Mouse (Mus musculus) gastrocnemius, postnatal 25 days (tissue): Measurements from ENCODE around the gene Ralbp1. TPM values are rescaled to one million over a fixed set of nuclear protein-coding genes. Genes with fewer than 3 reads are reported as not detected.

Experiments
- DNase-seq: peaks from one replicate; pipeline ENCODE4 v3.0.0; 2022
- total RNA-seq, 2 experiments: library from RNA; stranded (reverse); gene quantifications; 1 replicate in 1 of 2; 2 replicates in 1 of 2; pipeline ENCODE4 v1.2.3; 2021

The Ralbp1 gene
- total RNA-seq, 2 experiments from 2014 or later = 20.2 to 20.5 TPM

DNA sequence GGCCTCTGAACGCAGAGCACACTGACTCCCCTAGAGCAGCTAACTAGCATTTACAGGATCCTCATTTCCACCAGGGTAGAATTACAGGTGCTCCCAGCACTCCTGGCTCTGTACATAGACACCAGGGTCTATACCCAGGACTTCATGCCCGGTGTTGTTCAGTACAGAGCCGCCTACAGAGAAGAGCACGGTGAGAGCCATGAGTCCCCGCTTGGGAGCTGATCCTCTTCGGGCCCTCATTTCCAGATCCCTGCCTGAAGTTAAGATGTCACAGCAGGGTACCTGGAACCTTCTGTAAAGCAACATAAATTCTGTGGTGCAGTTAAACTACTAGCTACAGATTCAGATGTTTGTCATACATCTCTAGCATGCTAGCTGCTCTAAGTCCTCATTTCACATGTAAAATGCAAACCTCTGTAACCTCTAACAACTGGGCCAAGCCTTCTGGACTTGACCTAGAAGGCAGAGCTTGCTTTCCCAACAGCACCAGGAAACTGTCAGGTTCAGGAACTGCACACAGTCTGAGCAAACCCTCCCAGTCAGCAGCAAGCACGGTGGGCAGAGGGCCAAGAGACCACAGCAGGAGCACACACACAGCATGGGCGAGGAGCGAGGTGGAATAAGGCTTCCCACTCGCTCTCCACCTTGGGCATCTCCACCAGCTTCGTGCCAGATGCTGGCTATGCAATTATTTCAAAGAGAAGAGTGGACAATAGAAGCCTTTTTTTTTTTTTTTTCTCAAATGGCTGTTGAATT, 37.7 kb downstream of the Ralbp1 start:
- DNase-seq = no peak

DNA sequence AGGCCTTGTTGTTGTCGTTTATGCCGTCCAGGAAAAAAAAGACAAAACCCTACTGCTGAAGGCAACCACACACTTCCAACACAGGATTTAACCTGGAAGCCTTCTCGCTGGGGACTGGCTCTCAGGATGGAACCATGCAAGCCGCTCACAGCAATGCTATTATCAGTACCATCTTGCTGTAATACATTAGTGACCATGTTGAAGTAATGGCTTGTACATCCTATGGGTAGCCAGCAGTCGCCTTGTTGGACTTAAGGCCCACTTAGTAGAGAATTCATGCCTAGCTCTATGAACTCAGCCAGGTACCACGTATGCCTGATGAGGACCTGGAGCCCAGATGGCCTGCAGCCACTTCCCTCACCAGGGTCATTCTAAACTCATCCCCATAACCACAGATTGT, 40.2 kb downstream of the Ralbp1 start:
- DNase-seq = no peak

GRCm38 (mm10) chr17:65842669-65843381, 42.8 kb downstream of the Ralbp1 start:
- peak; percentile 26 for DNase-seq

DNA sequence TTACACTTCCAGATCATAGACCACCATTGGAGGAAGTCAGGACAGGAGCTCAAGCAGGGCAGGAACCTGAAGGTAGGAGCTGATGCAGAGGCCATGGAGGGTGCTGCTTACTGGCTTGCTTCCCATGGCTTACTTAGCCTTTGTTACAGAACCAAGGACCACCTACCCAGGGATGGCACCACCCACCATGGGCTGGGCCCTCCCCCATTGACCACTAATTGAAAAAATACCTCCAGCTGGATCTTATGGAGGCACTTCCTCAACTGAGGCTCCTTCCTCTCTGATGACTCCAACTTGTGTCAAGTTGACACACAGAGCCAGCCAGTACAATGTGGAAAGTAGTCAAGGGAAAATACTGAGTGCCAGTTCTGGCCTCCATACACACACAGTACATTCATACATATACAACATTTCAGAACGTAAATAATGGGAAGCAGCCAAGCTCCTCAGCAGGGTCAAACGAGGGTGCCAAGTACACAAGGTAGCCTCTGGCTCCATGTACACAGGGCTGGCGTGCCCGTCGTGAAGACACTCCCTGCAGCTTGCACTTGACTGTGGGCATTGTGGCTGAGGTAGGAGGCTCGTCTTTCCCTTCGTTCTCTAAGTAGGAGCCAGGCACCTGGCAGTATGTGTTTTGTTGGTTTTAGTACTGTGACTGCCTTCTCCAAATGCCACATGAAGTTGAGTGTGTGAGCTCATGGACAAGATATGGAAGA, 45.9 kb downstream of the Ralbp1 start:
- DNase-seq = no peak

DNA sequence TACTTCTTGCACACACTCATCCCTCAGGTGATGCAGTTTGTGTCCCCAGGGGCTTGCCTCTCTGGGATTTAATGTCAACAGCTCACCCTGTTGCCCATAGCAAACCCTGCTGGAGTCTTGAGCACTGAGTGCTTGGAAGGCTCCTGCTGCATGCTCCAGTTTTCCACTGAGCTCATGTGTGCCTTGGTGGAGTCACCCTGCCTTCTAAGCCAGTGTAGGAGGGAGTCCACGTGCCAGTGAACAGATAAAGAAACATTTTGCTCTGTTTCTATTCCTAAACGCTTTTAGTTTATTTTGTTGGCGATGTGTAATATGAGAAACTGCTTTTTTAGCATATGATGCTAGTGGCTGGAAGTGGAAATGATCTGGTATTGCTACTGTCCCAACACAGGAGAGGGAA, 48.9 kb downstream of the Ralbp1 start:
- DNase-seq = no peak

- DNase-seq = no peak
Observed at GRCm38 (mm10) chr17:65833891-65834290, 51.7 kb downstream of the Ralbp1 start.

DNA sequence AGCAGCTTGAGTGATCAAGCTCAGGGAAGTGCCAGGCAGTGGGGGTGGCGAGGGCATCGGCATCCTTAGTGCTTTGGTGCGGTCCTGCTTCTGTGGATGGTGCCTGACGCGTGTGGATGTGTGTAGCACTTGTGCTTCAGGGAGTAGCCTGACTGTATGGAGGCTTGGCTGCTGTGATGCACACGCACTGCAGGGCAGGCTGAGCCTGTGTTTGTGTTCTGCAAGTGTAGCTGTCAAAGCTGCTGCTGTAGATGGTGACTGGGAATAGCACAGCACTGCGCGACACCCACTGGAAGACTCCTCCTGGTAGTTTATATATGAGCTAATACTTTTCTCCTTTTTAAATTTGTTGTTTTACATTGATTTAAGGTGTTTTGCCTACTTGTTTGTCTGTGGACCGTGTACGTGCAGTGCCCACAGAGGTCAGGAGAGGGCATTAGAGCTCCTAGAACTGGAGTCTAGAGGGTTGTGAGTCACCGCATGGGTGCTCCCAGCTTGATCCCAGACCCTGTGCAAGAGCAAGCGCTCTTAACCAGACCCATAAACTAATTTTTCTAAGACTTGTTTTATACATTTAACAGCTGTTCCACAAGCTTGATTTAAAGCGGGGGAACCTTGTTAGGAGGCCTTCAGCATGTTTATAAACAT, 55.3 kb downstream of the Ralbp1 start:
- DNase-seq = no peak

DNA sequence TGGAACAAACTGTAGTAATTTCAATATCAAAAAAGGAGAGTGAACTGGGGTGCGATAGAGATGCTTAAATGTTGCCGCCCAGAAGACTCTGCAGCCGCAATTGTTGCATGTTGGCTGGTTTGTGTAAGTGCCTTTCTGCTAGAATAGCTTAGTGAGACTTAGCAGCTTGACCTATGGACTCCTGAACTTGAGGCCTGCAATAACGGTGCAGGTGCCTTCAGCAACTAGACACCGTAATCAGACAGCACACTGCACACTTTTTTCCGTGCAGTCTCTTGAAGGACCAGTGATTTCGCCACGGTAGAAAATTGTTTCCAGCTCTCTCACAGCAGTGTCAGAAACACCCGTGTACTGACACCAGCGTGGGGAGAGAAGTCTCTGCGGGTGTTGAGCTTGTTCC, 56.6 kb downstream of the Ralbp1 start:
- DNase-seq = no peak

- no peak for DNase-seq
Observed at GRCm38 (mm10) chr17:65827904-65828303, 57.7 kb downstream of the Ralbp1 start.

- DNase-seq = no peak
Observed at GRCm38 (mm10) chr17:65827119-65827840, 58.3 kb downstream of the Ralbp1 start.

- no peak for DNase-seq
Observed at GRCm38 (mm10) chr17:65826257-65826656, 59.3 kb downstream of the Ralbp1 start.

DNA sequence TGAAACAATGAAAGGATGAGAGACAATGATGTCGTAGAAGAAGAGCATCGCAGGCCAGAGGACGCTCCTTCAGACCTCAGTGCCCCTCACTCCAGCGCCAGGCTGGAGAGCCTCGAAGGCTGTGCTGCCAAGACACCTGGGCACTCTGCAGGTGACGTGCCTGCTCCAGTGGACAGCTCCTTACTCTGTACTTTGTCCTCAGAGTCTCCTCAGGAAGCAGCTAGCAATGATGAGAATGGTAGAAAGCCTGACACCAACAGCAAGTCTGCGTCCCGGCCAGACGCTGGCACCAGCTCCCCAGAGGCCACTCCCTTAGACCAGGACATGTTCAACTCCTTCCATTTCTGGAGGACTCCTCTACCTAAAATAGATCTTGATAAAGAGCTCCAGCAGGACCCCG, 61.4 kb downstream of the Ralbp1 start:
- DNase-seq = no peak

- DNase-seq = no peak
Observed at GRCm38 (mm10) chr17:65822423-65822822, 63.2 kb downstream of the Ralbp1 start.

- DNase-seq = no peak
Observed at GRCm38 (mm10) chr17:65820197-65820596, 65.4 kb downstream of the Ralbp1 start.

DNA sequence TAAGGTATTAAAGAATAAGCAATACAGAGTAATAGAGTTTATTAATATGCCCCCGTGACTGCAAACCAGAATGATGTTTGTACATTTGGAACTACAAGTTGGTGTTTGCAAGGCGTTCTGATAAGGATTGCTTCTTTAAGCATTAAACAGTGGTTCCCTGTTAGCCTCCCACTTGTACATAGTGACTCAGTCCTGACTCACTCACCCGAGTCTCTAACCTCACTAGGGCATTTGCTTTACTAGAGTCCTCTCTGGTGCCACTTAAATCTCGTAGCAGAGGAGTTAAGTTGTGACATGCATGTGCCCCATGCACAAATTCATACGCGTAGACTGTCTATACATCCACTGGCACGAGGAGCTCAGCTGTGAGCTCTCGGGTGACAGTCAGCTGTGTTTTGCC, 71.8 kb downstream of the Ralbp1 start:
- DNase-seq = no peak

GRCm38 (mm10) chr17:65811032-65811431, 74.6 kb downstream of the Ralbp1 start:
- no peak for DNase-seq

DNA sequence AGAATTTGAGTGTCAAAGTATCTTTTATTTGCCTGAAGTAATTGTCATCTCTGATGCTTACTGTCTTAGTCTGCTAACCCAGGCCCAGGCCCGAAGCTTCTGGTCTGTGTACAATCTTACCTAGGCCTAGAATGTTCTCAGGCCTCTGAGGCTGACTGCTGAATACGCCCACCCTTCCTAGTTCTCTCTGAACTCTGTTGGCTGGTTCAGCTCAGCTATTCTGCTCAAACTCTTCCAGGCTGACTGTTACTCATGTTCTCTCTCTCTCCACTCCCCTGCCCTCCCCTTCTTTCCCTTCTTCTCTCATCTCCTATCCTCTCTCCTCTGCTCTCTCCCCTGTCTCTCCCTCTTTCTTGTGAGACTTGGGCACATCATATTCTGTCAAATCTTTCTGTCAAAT, 79.2 kb downstream of the Ralbp1 start:
- no peak for DNase-seq

GRCm38 (mm10) chr17:65805966-65806365, 79.6 kb downstream of the Ralbp1 start:
- DNase-seq = peak; percentile 35

- DNase-seq = no peak
Observed at GRCm38 (mm10) chr17:65802026-65802425, 83.6 kb downstream of the Ralbp1 start.

DNA sequence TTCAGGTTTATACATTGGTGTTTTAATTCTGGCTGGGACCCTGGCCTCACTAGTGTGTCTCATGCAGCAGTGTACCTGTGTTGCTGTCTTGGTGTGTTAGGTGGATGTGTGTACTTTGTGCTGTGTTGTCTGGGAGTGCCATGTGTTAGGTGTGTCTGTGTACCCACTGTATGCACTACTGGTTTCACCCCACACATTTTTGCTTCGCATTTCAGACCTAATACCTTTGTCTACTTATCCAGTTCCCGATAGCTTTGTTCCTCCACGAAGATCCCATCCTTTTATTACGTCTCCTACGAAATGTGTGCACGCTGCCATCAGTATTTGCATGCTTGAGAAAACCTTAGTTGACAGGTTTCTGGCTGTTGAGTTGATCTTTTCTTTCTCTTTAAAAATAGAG, 85.1 kb downstream of the Ralbp1 start:
- DNase-seq = no peak

DNA sequence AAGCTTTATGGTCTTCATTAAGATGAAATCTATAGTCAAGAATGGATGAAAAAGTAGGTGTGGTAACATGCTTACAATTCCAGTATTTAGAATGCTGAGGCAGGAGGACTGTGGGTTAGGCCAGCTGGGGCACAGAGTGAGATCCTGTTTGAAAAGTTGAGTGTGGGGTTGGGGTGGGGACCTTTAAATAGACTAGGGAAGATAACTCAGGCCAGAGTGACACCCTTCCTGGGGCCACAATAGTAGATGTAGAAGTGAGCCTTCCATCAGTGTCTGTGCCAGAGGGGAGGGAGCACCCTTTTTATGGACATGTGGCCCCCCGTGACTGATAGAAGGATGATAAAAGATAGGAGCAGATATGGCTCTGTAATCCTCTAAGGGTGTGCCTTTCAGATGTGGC, 86.2 kb downstream of the Ralbp1 start:
- DNase-seq = no peak

GRCm38 (mm10) chr17:65798446-65798845, 87.2 kb downstream of the Ralbp1 start:
- DNase-seq = no peak
